Mouse (Mus musculus) cerebellum, postnatal 14 days (tissue): ENCODE data around the gene Elk4.

ENCODE experiments used
- DNase-seq, 2 experiments: peaks; one replicate each; pipeline ENCODE4 v3.0.0; 2021; ENCODE audit warnings: mixed read lengths in 2 of 2

The Elk4 gene

DNA sequence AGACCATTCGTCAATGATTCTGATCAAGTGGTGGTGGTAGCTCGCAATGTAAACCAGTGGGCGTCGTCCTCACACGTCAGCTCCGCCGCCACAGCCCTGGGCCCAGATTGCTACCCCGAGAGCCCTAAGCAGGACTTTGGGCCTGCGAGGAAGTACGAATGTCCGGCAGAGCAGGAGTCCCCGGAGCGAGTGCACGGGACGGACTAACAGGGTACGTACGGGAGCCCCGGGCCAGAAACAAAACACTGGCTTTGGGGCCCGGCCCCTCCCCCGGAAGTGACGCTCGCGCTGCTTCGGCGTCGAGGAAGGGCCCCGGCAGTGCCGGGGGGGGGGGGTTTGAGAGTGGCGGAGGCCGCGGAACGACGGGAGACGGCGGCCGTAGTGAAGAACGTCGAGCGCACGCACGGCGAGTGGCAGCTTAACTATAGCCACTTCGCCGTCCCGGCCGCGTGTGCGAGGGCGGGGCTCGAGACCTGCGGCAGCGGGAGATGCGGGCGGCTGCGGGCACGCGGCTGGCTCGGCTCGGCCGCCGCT, at the start of gene Elk4:
Gene Elk4, plus strand, starts transcription at position 326 of the 534 bp plus-strand sequence.
- DNase-seq, result peak; percentile 89 to 92

DNA sequence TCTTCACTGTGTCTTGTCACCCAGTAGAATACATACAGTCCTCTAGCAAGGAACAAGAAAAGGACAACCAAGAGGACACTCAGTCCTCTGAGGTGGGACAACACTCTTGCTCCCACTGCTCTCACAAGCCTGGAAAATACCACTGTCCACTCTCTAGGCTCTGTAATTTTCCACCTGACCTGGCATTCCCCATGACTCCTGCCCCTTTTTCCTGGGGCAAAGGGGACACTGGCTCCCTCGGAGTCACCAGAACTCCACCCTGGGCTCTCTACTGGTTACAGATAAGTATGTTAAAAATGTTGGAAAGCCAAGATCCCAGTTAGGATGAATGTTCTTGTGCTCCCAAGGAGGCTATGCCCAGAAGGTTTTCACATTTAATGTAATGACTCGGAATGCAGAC, 46.4 kb upstream of the Elk4 start:
- DNase-seq, result no peak

DNA sequence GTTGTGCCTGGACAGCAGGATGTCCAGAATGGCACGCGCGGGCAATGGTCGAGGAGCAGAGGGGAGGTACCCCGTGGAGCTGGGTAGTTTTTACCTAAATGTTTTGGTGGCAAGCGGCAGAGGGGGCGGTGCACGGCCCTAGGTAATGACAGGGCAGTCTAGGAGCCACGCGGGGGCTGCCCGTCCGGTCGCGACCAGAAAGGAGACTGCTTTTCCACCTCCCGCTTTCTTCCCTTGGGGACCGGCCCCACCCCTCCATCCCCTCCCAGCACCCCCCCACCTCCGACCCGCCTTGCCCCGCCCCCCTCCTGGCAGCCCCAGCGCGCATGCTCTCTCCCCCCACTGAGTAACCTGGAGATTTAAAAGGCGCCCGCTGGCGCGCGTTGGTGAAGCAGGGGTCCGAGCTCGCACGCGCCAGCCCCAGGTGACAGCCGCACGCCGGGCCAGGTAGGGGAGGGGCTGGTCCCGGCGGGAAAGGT, 44.8 kb upstream of the Elk4 start, which contains the start of gene Slc45a3:
Gene Slc45a3, plus strand, starts transcription at position 362 of the 479 bp plus-strand sequence.
- DNase-seq, result no peak

DNA sequence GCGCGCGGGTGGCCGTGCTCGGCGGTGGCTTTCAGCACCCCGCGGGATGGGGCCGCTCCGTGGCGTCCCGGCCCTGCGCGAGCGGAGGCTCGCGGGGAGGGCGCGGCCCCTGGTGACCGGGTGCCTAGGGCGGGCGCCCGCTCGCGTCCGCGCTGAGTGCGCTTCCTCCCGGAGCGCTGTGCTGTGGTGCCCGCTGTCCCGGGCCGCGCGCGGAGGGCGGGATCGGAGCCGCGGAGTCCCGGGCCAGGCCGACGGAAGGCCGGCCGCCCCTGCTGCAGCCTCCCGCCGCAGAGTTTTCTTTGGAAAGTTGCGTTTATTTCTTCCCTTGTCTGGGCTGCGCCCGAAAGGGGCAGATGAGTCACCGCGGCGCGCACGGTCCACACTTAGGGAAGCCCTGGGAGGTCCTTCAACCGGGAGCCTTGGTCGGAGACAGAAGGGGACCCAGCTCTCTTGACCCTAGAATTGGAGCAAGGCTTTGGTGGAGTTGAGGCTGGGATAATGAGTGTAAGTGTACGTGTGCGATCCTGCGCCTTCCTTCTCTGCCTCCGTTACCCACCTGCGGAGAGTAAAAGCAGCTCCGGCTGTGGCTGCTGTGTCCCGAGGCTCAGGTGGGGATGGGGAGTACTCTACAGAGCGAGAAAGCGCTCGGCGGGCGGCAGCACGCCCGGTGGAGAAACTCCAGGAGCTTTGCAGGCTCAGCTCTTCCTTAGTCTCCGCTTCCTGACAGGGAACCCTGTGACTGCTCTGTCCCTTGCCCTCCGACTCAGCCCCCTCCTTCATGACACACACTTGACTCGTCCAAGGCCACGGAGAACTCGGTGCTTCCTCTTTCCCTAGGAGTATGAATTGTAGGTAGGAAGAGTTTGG, 44.1 kb upstream of the Elk4 start:
- no peak for DNase-seq

DNA sequence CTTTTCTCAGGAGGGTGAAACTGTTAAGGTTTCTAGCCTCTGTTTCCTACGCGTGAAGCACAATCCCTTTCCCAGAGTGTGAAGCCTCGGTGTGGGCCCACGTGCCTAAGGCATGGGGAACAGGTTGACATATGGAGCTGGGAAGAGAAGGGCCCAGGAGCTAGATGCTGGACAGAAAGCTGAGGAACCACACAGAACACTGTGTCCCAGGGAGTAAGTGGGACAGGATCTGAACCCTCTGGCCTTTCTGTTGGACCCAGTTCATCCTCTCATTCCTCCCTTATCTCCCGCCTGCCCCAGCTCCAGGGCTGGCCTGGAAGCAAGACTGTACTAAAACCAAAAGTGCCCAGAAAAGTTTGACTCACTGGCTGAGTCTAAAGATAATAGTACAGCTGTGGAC, 43.3 kb upstream of the Elk4 start:
- no peak for DNase-seq

DNA sequence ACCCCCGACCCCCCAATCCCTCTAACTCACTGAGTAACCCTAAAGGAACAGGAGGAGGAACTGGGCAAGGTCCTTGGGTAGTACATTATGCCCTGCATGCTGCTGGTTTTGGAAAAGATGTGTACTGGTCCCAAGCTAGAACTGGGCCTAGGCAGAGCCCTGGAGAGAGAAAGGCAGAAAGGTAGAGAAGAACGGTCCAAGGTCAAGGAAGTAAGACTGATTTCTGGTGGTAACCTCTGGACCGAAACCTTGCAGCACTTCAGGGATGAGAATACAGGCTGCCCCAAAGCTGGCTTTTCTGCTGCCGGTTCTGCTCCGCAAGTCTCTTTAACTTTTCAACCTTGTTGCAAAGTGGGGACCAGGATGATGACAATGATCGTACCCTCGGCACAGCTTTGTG, 42.8 kb upstream of the Elk4 start:
- no peak for DNase-seq

DNA sequence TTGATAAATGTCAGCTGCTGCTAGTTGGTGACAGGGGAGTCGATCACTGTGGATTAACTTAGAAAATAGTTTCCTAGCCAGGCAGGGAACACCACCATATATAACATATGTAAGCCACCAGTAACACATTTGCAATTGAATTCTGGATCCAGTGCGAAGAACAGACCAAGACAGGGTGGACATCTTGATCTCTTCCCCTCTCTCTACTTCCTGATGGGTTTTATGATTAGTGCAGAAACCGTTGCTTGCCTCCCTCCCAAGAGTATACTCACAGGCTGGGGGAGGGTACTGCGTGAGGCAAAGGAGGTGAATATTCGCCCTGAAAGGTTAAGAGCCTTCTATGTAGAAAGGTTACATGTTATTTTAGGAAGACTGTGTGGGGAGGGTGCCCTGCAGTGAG, 41.6 kb upstream of the Elk4 start:
- no peak for DNase-seq

DNA sequence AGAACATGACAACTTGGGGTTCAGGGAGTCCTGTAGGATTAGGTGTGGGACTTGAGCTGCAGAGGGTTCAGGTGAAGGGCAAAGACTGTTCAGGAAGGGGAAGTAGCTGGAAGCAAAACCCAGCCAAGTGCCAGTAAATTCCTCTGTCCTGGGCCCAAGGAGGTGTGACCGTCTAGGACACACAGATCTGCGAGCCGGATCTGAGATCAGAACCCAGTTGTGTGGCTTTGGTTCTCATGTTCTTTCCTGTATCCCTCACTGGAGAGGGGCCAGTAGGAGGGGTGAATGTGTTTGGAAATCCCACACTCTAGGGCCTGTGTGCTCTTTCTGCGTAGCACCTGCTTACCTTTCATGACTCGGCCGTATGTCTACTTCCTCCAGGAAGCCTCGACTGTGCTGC, 40.1 kb upstream of the Elk4 start:
- DNase-seq, result no peak

DNA sequence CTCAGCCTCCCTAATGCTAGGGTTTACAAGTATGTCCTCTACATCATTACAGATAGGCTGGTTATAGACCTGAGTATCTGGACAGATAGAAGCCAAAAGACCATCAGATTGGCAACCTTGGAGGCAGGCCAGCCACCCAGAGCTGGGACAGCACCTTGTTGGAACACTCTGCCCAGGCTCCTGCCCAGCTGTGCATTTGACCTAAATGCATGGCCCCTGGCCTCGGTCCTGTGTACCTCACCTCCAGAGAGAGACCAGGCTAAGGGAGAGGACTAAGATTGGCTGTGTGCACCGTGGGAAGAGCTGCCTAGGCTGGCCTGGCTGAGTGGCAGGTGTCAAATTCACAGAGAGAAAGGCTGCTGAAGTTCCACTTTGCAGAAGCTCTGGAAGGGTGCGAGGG, 38.9 kb upstream of the Elk4 start:
- no peak for DNase-seq

DNA sequence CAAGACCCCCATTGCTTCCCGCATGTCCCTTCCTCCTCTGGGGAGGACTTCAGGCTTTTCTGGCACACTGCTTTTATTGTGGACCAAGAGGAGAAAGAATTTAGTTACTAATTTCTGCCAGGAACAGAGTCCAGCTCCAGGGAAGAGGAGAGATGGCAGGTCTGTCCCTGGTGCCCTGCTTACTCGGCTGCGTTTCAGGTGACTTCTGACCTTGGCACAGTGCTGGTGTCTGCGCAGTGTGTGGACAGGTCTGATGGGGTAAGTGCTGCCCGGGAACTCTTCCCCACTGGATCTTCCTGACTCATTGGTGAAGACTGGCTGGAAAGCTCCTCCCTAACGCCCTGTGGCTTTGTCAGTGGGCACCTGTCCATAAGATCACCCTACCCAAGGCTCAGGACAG, 38.4 kb upstream of the Elk4 start:
- no peak for DNase-seq

DNA sequence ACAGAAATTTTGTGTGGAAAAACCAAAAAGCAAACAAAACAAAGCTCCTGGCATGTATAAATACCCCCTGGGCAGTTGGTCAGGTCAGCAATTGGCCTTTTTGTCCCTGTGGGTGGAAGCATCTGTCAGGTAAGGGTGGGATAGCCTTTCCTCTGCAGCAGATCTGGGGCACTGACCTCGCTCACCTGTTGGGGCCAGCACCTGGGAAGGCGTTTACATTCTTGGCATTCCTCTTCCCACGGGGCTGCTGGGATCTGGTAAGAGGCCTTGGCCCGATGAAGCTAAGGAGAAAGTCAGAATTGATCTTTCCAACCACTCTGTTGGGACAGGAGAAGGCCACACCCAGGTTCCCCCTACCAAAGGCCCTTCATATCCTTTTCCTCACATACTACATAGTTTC, 37.6 kb upstream of the Elk4 start:
- no peak for DNase-seq

DNA sequence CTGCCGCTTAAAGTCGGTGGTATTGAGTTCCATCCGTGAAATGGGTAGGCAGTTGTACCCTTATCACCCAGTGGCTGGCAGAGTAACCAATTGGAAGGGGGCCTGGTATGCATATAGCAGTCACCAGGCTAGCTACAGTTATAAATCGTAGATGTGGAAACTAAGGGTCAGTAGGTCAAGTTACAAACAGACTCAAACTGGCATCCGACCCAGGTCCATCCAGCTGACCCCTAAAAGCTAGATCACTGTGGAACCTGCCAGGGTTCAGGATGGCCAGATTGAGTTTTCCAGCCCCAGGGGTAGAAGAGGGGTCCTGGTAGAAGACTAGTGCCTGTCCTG, 37.1 kb upstream of the Elk4 start:
- DNase-seq, result no peak

DNA sequence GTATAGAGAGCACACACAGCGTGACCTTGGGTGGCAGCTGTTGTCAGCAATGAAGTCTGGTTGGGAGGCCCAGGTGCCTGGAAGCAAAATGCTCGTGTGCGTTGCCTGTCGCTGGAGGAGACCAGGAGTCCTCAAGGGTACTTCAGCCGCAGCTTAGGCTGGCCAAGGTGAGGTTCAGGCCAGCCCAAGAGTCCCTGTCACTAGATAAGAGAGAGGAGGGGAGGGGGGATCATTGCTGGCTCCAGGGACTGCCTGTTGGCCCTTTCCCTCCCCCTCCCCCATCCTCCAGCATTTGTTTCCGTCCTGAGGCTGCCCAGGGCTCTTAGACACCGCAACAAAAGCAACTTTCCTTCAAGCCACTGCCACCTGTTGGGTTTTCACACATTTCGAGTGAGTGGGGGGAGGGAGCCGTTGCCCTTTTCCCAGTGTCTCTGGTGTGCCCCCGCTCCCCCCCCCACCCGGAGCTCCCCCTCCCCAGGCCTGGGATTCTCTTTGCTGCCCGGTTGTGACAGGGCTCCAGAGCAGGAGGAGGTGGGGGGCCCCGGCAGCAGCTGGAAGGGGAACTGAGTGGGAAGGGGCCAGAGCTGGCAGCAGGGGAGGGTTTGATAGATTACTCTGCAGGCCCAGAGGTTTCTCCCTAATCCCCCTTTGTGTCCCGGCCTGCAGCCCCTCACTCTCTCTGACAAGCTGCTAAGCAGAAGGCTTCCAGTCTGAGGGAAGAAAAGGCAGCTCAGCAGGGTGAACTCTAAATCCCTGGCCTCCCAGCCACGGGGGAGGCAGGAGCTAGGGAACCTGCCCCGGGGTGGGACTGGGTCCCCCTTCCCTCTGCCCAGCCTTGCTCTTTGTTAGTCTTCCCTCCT, 36.5 kb upstream of the Elk4 start:
- DNase-seq, result no peak

DNA sequence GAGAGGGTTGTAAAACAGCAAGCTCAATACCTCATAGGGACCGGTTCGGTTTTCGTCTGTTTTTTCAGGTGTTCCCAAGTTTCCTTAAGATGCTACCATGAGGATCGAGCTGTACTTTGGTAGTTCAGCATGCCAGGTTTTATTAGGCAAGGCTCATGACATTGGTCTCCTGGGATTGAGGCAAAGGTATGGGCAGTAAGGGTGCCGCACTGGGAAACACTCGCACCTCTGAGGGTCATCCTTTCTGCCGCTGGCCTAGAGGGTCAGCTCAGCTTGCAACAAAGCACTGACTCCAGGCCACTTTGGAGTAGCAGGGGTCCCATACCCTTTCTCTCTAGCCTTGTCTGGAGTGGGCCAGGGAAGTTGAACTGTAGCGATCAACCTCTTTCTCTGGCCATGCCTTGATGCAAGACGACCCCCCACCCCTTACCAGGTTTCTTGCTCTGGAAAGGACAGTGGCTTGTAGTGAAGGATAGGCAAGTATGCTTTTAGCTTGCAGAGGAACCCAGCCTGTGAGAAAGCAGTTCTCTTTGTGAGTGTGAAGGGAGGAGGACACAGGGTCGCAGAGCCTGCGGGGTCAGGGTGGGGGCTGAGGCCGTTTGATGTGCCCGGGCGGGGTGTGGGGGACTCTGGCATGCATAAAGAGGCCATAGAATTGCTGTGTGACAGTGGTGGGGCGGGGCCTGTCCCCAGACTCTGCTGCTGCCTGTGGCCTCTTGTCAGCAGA, 35.5 kb upstream of the Elk4 start:
- no peak for DNase-seq

DNA sequence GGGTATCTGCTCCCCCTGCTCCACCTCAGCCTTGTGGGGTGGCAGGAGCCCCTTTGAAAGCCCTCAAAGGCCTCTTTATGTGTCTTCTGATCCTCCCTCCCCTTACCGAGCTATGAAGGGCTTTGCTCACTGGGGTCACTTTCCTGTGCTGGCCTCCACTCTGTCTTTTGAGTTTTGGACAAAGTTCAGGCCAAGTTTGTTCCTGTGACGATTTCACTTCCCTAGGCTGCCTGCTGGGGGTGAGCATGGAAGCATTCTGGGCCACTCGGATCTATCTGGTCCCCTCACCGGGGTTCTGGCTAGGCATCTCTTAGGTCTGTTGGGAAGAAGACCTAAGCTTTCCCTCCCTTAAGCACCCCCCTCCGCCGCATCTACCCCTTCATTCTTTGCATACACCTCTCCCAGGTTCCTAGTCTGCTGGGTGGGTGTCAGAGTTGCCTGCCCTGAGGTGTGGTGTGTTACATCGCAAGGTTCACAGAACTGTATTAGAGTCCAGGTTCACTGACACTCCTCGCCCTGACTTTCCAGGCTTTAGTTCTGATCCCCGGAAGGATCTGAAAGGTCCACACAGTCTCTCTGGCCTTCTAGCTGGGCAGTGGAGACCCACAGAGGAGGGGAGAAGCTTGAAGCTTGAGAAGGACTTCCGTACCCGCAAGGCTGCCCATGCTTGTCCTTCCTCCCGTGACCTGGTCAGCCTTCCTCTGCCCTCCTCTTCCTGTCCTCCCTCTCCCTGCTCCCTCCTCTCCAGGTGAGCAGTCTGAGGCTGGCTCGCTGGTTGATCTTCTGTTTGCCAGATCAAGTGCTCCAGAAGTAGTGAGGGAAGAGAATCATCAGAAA, 34.7 kb upstream of the Elk4 start:
- DNase-seq, result no peak

DNA sequence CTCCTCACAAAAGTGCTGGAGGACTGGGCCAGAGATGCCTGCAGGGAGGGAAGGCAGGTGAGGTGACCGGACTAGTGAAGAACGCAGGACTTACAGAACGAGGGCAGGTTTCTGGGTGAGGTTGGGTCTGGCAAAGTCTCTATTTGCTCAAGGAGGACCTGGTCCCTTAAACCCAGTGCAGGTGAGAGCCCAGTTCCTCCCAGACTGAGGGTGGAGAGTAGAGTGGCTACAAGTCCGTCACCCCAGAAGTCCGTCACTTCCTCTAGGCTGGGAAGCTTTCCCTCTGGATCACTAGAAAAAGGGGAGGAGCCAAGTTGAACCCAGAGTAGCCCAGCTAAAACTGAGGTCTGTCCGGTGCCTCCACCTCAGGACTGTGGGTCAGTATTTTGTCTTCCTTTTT, 33.4 kb upstream of the Elk4 start:
- DNase-seq, result no peak

DNA sequence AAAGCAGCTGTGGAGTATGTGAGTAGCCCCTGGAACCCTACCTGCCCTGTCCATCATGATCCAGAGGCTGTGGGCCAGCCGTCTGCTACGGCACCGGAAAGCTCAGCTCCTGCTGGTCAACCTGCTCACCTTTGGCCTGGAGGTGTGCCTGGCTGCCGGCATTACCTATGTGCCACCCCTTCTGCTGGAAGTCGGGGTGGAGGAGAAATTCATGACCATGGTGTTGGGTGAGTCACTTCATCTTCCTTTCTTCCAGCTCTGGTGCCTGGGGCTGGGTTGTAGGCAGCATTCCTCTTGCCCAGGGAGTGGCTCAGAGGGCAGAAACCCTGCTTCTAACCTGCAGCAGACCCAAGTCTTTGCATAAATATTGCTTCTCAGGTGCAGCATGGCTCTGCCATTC, 30.5 kb upstream of the Elk4 start:
- no peak for DNase-seq

DNA sequence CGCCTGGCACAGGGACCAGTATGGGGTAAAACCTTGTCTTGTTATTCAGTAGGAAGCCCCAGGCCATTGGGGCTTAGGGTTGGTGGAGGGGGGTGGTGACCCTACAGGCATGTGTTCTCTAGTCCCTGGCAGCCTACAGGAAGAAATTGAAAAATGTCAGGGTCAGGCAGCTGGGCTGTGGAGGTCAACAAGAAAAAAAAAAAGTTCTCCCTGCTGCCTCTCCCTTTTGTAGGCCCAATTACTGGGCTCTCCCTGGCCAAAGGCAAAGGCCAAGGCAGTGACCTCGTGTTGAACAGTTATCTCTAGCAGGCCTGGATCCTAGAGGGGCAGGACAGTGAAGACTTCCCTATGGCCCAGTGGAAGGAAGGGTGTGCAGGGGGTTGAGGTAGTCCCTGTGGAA, 26.9 kb upstream of the Elk4 start:
- DNase-seq, result no peak

DNA sequence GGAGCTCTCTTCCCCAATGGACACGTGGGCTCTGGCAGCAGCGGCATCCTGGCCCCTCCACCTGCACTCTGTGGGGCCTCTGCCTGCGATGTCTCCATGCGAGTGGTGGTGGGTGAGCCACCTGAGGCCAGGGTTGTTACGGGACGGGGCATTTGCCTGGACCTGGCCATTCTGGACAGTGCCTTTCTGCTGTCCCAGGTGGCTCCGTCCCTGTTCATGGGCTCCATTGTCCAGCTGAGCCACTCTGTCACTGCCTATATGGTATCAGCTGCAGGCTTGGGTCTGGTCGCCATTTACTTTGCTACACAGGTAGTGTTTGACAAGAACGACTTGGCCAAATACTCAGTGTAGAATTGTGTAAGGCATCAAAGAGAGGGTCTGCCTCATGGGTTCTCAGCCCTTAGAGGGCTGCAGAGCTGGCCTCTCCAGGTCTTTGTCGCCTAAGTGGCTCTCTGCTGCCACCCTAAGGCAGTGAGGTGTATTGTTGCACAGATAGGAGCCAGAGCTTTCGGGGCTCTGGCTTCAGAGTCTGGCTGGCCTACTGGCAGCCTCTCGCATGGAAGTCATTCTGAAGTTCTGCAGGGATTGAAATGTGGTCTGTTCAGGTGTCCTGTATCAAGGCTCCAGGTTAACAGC, 25.9 kb upstream of the Elk4 start:
- peak; percentile 83 to 88 for DNase-seq

DNA sequence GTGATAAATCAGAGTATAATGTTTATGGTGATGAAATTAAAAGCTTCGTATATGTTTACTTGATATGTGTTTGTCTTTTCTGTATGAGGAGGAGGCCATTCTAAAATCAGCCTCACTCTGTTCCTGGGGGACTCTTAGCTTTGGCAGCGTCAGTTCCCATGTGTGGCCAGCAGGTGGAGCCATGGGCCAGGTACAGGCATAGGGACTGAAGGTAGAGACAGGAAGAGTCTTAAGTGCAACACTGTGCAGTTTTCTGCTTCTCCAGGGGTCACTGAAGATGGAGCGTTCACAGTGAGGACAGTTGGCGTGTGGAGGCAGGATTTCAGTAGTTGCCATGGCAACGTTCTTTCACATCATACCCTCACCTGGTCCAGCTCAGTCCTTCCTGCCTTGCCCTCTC, 24.5 kb upstream of the Elk4 start:
- DNase-seq, result peak; percentile 91 to 92

DNA sequence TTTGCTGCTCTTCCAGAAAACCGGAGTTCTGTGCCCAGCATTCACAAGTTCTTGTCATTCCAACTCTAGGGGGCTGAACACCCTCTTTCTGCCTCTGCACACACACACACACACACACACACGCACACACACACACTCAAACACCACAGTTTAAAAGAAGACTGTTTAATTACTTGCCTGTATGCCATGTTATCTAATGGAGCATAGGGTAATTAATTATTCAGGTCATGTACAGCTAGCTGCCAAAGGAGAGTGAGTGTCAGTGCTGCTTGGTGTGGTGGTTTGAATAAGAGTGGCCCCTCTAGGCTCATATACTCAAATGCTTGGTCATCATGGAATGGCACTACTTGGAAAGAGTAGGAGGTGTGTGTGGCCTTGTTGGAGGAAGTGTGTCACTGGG, 23.6 kb upstream of the Elk4 start:
- no peak for DNase-seq

DNA sequence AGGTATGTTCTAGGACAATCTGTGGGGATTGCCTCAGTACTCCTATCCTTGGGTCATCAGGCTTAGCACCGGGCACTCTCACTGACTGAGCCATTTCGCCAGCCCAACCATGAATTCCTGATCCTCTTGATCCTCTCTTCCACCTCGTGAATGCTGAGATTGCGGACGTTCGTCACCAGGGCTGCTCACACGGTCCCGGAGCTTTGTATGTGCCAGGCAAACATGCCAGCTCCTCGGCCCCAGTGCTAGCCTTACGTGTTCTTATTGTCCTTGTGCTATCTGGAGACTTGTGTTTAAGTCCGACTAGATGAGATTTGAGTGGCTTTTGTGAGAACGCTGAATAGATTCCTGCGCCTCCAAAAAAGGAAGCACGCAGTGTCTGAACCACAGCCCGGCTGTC, 20.0 kb upstream of the Elk4 start:
- DNase-seq, result no peak
